Mouse (Mus musculus) left cerebral cortex, adult 2 months (tissue): ENCODE measurements around the gene Usp46. TPM values are rescaled to one million over a fixed set of nuclear protein-coding genes. Genes with fewer than 3 reads are reported as not detected.

Experiments used
- DNase-seq, 2 experiments: peaks; one replicate each; pipeline ENCODE4 v3.0.0; 2021 to 2022; ENCODE audit warnings: low spot score in 2 of 2, mixed read lengths in 1 of 2; ENCODE audit errors: extremely low spot score in 1 of 2
- H3K27ac ChIP-seq: fragments of 200-600 bp; 2 replicates; pipeline ENCODE4 v1.8.1; 2022
- H3K4me3 ChIP-seq: fragments of 200-600 bp; 2 replicates; pipeline ENCODE4 v1.8.1; 2022
- CTCF ChIP-seq: fragments of 200-600 bp; IDR thresholded peaks from 2 replicates; pipeline ENCODE4 v1.8.1; 2022; ENCODE audit warnings: antibody characterized with exemption, mild to moderate bottlenecking, moderate library complexity
- intact Hi-C: fragments of 180-260 bp; cut with DNase I; formaldehyde crosslinking; loops from one replicate; pipeline ENCODE4 v1.15.1; 2025
- total RNA-seq, 2 experiments: library from RNA; stranded (reverse); gene quantifications; 2 replicates each; pipeline ENCODE4 v1.2.3; 2021

Usp46 gene
- total RNA-seq, 2 experiments from 2014 or later: 129 to 130 TPM

- peak overlapping the region; percentile 88 for H3K27ac ChIP-seq
- no peak for TF ChIP-seq CTCF
- intact Hi-C loops: loop anchor here (5.0 to 10.0 kb wide), 3 partner anchors 45 to 210 kb away; partner anchors contain the start of gene Rasl11b
- peak overlapping the region; percentile 96 for H3K4me3 ChIP-seq
- no peak for DNase-seq
Measured at GRCm38 (mm10) chr5:74067346-74067745, 885 bp downstream of the Usp46 start.

GRCm38 (mm10) chr5:74066416-74067115 lies 1.7 kb downstream of the Usp46 start:
- intact Hi-C loops: loop anchor here (5.0 to 10.0 kb wide), 3 partner anchors 44 to 211 kb away; partner anchors contain the start of gene Rasl11b
- peak overlapping the region; percentile 96 for H3K4me3 ChIP-seq
- DNase-seq: no peak
- TF ChIP-seq CTCF: no peak
- H3K27ac ChIP-seq: peak overlapping the region; percentile 70

- no peak overlapping the region for H3K27ac ChIP-seq
- intact Hi-C loops: loop anchor here (5.0 to 10.0 kb wide), 3 partner anchors 43 to 212 kb away; partner anchors contain the start of gene Rasl11b
- no peak overlapping the region; the same call in 1 of the 2 replicates for H3K4me3 ChIP-seq
- no peak for DNase-seq
- TF ChIP-seq CTCF: no peak
Measured at GRCm38 (mm10) chr5:74065565-74066275, 2.5 kb downstream of the Usp46 start.

GRCm38 (mm10) chr5:74064844-74065243 lies 3.4 kb downstream of the Usp46 start:
- intact Hi-C loops: loop anchor here (5.0 to 10.0 kb wide), 4 partner anchors 43 to 213 kb away; partner anchors contain the start of gene Rasl11b
- Histone ChIP-seq H3K27ac (no peak overlapping the region), H3K4me3 (no peak overlapping the region; the same call in 1 of the 2 replicates)

GRCm38 (mm10) chr5:74063226-74063747 lies 4.9 kb downstream of the Usp46 start:
- TF ChIP-seq CTCF: no peak
- DNase-seq: no peak
- intact Hi-C loops: loop anchor here (5.0 to 10.0 kb wide), 2 partner anchors 132 to 211 kb away; partner anchors contain the start of gene Rasl11b
- Histone ChIP-seq H3K27ac (no peak overlapping the region), H3K4me3 (no peak overlapping the region)

More at GRCm38 (mm10) chr5:74064844-74065243, 3.4 kb downstream of the Usp46 start:
- no peak for TF ChIP-seq CTCF
- no peak for DNase-seq

GRCm38 (mm10) chr5:74062266-74062665 lies 6.0 kb downstream of the Usp46 start:
- no peak for DNase-seq
- intact Hi-C loops: loop anchor here (5.0 to 10.0 kb wide), 2 partner anchors 133 to 210 kb away; partner anchors contain the start of gene Rasl11b
- no peak for TF ChIP-seq CTCF
- H3K27ac ChIP-seq: no peak overlapping the region
- H3K4me3 ChIP-seq: no peak overlapping the region

GRCm38 (mm10) chr5:74061408-74062047 lies 6.7 kb downstream of the Usp46 start:
- intact Hi-C loops: loop anchor here (5.0 to 10.0 kb wide), 2 partner anchors 133 to 209 kb away; partner anchors contain the start of gene Rasl11b
- Histone ChIP-seq H3K27ac (no peak overlapping the region), H3K4me3 (peak overlapping the region; percentile 21; the same call in 1 of the 2 replicates)
- DNase-seq: no peak
- TF ChIP-seq CTCF: no peak

GRCm38 (mm10) chr5:74052171-74052909 lies 15.9 kb downstream of the Usp46 start:
- Histone ChIP-seq H3K4me3 (no peak overlapping the region), H3K27ac (peak overlapping the region; percentile 41)
- intact Hi-C loops: no loop called here

GRCm38 (mm10) chr5:74051394-74052170 lies 16.6 kb downstream of the Usp46 start:
- no peak overlapping the region for H3K4me3 ChIP-seq
- intact Hi-C loops: no loop called here
- DNase-seq: no peak
- peak overlapping the region; percentile 41 for H3K27ac ChIP-seq
- no peak for TF ChIP-seq CTCF

More at GRCm38 (mm10) chr5:74052171-74052909, 15.9 kb downstream of the Usp46 start:
- DNase-seq: no peak
- TF ChIP-seq CTCF: no peak

- H3K4me3 ChIP-seq: no peak overlapping the region
- intact Hi-C loops: no loop called here
- DNase-seq: no peak
- TF ChIP-seq CTCF: no peak
- H3K27ac ChIP-seq: no peak overlapping the region
Measured at GRCm38 (mm10) chr5:74050903-74051302, 17.3 kb downstream of the Usp46 start.
